Mouse (Mus musculus) urinary bladder, postnatal 36 days (tissue): ENCODE measurements around the gene Irak1bp1.

Experiments used
- DNase-seq, 2 experiments: peaks; one replicate each; pipeline ENCODE4 v3.0.0; 2022; ENCODE audit warnings: low spot score in 2 of 2, mixed read lengths in 1 of 2

Gene Irak1bp1

GRCm38 (mm10) chr9:82829007-82829689 lies at the start of gene Irak1bp1:
Gene Irak1bp1, plus strand, starts transcription at chr9:82829540.
- DNase-seq = no peak

DNA sequence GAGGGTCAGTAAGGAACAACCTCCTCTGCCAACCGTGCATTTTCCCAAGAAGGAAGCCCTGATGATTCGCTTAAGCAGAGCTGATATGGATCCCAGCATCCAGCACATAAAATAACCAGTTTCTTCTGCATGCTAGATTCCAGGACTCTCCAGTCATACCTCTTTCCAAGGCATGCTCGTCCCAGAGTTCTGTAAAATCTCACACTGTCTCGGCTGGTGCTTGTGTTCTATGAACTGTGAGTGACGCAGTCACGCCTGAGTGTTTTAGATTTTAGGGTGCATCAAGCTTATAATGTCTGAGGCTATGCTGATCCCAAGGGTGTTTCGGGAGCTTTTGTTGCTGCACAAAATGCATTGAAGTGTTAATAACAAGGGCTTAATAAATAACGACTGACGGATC lies 41.0 kb upstream of the Irak1bp1 start:
- no peak for DNase-seq

- DNase-seq = no peak
Measured at GRCm38 (mm10) chr9:82800360-82800759, 29.0 kb upstream of the Irak1bp1 start.

DNA sequence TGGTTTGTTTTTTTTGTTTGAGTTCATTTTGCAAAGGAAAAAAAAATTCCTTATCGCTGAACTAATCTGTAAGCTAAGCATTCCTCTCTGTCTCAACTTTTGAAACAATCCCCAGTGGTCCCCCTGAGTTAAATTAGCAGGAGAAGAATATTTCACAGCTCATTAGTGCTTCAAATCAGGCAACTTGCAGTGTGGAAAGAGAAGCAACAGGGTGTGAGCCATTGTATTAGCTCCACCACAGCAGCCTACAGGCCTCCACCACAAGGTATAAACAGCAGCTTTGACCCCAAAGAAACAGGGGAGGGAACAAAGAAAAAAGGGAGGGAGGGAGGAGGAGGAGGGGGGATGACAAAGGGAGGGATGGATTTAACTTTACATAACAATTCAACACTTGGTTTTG lies 22.2 kb upstream of the Irak1bp1 start:
- DNase-seq = no peak

GRCm38 (mm10) chr9:82807635-82808034 lies 21.7 kb upstream of the Irak1bp1 start:
- DNase-seq = no peak

GRCm38 (mm10) chr9:82812172-82812963 lies 17.0 kb upstream of the Irak1bp1 start:
- no peak for DNase-seq

DNA sequence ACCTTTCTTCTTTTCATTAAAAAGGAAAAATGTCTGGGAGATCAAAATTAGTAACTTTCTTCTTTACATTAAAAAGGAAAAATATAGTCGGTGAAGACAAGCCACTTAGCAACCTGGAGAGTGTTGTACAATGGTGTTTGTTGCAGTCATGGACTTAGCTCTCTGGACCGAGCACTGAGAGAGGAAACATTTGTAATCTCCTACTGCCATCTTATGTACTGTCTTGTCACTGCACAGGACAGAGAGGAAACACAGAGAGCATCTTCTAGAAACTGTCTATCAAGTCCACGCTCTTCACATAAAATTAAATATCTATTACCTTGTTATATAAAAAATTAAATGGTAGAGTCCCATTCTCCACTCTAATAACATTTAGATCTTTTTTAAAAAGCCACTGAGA lies 14.8 kb upstream of the Irak1bp1 start:
- DNase-seq = no peak

- no peak for DNase-seq
Measured at GRCm38 (mm10) chr9:82815257-82815785, 14.0 kb upstream of the Irak1bp1 start.

DNA sequence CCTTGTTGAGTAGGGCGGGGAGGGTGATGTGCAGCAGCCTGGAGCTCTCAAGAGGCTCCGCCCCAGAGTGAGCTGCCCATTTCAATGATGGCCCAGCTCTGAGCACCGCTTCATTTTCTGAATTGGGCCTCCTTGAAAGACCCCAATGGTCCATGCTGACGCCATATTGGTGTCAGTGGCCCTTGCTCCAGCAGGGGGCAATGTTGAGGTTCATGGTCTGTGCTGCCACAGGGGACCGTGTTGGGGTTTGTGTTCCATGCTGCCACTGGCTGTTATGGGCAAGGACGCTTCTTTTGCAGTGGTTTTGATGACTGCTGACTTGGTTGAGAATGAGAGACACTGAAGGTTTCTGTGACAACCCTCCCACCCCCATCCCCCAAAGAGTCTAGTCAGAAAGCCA lies 2.9 kb upstream of the Irak1bp1 start:
- DNase-seq = no peak

- DNase-seq = peak; percentile 53 to 81
Measured at GRCm38 (mm10) chr9:82829693-82830430, 522 bp downstream of the Irak1bp1 start.

- DNase-seq = no peak
Measured at GRCm38 (mm10) chr9:82831891-82832290, 2.6 kb downstream of the Irak1bp1 start.

- DNase-seq = no peak
Measured at GRCm38 (mm10) chr9:82835921-82836320, 6.6 kb downstream of the Irak1bp1 start.

GRCm38 (mm10) chr9:82842671-82843070 lies 13.3 kb downstream of the Irak1bp1 start:
- no peak for DNase-seq

GRCm38 (mm10) chr9:82854040-82854439 lies 24.7 kb downstream of the Irak1bp1 start:
- DNase-seq = no peak

- DNase-seq = no peak
Measured at GRCm38 (mm10) chr9:82854973-82855614, 25.8 kb downstream of the Irak1bp1 start.

DNA sequence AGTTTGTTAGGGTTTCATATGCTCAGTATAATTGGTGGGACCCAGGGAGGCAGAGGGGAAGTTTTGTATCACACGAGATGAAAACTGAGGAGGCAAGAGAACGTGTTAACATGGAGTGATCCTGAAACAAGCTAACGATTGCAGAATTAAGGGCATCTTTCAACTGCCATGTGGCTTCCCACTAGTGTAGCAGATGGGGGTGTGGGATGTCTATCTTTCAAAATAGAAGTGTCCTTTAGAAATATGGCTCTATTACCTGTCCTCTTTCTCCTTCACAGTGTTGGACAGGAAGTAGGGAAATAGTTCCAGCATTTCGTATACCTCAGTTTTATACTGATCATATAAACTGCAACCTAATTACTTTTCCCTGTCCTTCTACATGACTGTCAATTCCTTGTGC lies 26.9 kb downstream of the Irak1bp1 start:
- DNase-seq = no peak

GRCm38 (mm10) chr9:82860805-82861204 lies 31.5 kb downstream of the Irak1bp1 start:
- no peak for DNase-seq

DNA sequence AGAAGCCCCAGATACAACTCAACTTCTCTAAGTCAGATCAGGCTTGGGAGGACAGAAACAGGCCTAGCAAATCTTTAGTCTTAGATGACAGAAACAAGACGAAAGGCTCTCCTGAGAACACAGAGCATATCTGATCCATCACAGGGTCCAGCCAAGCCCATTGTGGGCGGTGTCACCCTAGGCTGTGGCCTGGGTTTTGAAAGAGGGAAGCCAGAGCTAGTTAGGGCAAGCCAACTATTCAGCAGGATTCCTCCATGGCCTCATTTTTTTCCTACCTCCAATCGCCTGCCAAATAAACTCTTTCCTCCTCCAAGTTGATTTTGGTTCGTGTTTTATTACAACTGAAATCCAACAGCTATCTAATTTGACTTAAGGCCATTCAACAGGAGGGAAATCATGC lies 32.0 kb downstream of the Irak1bp1 start:
- peak; percentile 23 to 38 for DNase-seq

- no peak for DNase-seq
Measured at GRCm38 (mm10) chr9:82861775-82862430, 32.6 kb downstream of the Irak1bp1 start.

GRCm38 (mm10) chr9:82866121-82866520 lies 36.8 kb downstream of the Irak1bp1 start:
- no peak for DNase-seq

GRCm38 (mm10) chr9:82867698-82868097 lies 38.4 kb downstream of the Irak1bp1 start:
- no peak for DNase-seq
